Mouse (Mus musculus) liver, postnatal 0 days (tissue): ENCODE data around the gene Prpf39. TPM values are rescaled to one million over a fixed set of nuclear protein-coding genes. Genes with fewer than 3 reads are reported as not detected.

Source experiments
- ATAC-seq: fragments of 200-750 bp; cut with Nextera tagmentation; 2 replicates; pipeline ENCODE4 v1.8.0; 2017; ENCODE audit warnings: mild to moderate bottlenecking, moderate library complexity
- DNase-seq: peaks from one replicate; pipeline ENCODE4 v3.0.0-alpha.2; 2016
- H3K27ac ChIP-seq: fragments of 300-500 bp; sonication (generic); 2 replicates; pipeline ENCODE4 v1.5.1; 2014; ENCODE audit warnings: antibody characterized with exemption, moderate library complexity, mild to moderate bottlenecking, low read depth
- H3K27me3 ChIP-seq: fragments of 300-500 bp; sonication (generic); 2 replicates; pipeline ENCODE4 v1.6.1; 2014; ENCODE audit warnings: low read length, control low read depth, mixed read lengths; ENCODE audit not compliant: insufficient read depth
- H3K36me3 ChIP-seq: fragments of 300-500 bp; sonication (generic); replicated peaks from 2 replicates; pipeline ENCODE4 v1.6.1; 2014; ENCODE audit warnings: mild to moderate bottlenecking, control low read depth, low read length, moderate library complexity, mixed read lengths; ENCODE audit not compliant: insufficient read depth
- H3K4me1 ChIP-seq: fragments of 300-500 bp; sonication (generic); 2 replicates; pipeline ENCODE4 v1.6.1; 2014; ENCODE audit warnings: antibody characterized with exemption, mild to moderate bottlenecking, control low read depth; ENCODE audit not compliant: insufficient read depth
- H3K4me2 ChIP-seq: fragments of 300-500 bp; sonication (generic); 2 replicates; pipeline ENCODE4 v1.6.1; 2014; ENCODE audit warnings: low read depth, mild to moderate bottlenecking, low read length, moderate library complexity, mixed read lengths
- H3K4me3 ChIP-seq: fragments of 300-500 bp; sonication (generic); 2 replicates; pipeline ENCODE4 v1.5.1; 2014; ENCODE audit warnings: low read depth, low read length
- H3K9ac ChIP-seq: fragments of 300-500 bp; sonication (generic); replicated peaks from 2 replicates; pipeline ENCODE4 v1.6.1; 2014; ENCODE audit warnings: mild to moderate bottlenecking, moderate library complexity
- H3K9me3 ChIP-seq: fragments of 300-500 bp; sonication (generic); 2 replicates; pipeline ENCODE4 v1.6.1; 2016; ENCODE audit warnings: mild to moderate bottlenecking, control low read depth, low read length, mixed read lengths
- CTCF ChIP-seq: sonication (generic); IDR thresholded peaks from 2 replicates; pipeline ENCODE4 v1.5.1; 2016; ENCODE audit warnings: antibody characterized with exemption, low read depth
- EP300 ChIP-seq: IDR thresholded peaks from 2 replicates; pipeline ENCODE4 v1.6.1; 2016; ENCODE audit warnings: antibody characterized with exemption, low read depth, mild to moderate bottlenecking
- WGBS: fragments of 180-500 bp; shearing (Covaris S2); extraction: QIAGEN DNeasy Blood & Tissue Kit; methylation state at CpG from one replicate; pipeline ENCODE4 v1.1.7; 2014; ENCODE audit not compliant: insufficient replicate concordance; 5-methylcytosine and 5-hydroxymethylcytosine counted together
- polyA plus RNA-seq: library from polyadenylated mRNA; unstranded; fragments of >200 nt; fragmentation: Nextera tagmentation; extraction: Ambion mirVana; gene quantifications from 2 replicates; pipeline ENCODE4 v1.2.1, GENCODE M21; 2015

The Prpf39 gene
- polyA plus RNA-seq, 1 experiment from 2014 or later, result 12.4 TPM

DNA sequence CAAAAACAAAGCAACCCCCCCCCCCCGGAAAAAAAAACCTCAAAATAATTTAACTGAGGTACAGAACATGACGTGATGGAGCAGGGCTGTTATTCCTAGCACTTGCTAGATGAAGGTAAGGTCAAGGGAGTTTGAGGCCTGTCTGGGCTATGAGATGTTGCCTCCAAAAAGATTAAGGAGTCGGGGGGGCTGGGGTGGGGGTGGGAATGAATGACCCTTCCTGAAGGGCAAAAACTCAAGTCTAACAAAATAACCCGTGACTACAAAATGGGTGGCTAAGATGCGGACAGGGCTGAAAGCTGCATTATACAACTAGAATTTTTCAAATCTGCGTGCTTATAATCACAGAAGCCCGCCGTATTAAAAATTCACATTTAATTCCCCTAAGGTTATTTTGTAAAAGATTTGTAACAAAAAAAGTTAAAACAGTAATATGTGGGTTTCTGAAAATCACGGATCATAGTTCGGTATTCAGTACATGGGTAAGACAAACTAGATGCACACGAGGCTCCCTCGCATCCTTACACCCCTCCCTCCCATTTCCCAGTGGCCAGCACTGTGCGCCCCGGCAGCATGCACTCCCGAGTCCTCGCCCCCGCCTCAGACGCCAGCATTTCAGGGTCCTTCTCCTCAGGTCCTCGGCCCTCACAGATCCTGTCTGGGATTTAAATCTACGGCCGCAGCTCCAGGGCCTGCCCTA, 36.9 kb downstream of the Prpf39 start:
- 3% methylated on average over 21 of the region's 21 CpGs for WGBS
- ATAC-seq (peak; percentile 11), DNase-seq (no peak)

DNA sequence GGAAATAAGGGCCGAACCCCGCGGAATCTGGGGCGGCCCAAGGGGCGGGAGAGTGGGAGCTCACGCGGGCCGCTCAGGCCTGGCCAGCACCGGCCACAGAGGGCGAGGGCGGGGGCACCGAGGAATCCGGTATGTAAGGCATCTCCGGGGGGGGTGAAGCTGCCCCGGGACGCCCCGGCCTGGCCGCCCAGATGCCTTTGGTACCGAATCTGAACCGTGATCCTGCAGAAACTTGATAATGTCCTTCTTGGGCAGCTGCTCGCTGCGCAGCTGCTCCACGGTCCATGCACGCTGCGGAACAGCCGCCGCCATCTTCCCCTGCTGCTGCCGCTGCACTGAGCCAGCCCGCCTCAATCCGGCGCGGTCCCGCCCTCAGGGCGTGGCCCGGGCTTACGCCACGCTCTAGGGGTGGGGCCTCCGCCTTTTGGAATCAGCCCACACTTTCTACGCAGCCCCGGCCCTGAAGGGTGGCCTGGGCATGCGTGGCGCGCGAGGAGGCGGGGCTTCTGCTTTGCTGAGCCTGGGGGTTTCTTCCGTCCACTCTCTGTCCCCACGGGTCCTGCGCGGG, 37.6 kb downstream of the Prpf39 start, which contains the start of gene Fkbp3:
Gene Fkbp3, minus strand, starts transcription at position 397 of the 568 bp plus-strand sequence.
- H3K4me1 ChIP-seq, result peaks cover 25% of the 10 kb centered on the region
- H3K9ac ChIP-seq, result peak within 1 kb of the TSS; percentile 83
- ATAC-seq, result peak; percentile 98
- no peaks in the 10 kb centered on the region for H3K9me3 ChIP-seq
- DNase-seq, result peak; percentile 99
- H3K4me3 ChIP-seq, result peak within 1 kb of the TSS; percentile 73
- H3K27ac ChIP-seq, result peak within 1 kb of the TSS; percentile 80
- no peaks in the 10 kb centered on the region for H3K27me3 ChIP-seq
- H3K4me2 ChIP-seq, result peak within 1 kb of the TSS; percentile 89
- peaks cover 5% of the 10 kb centered on the region; the same call in 1 of the 2 replicates for H3K36me3 ChIP-seq
- TF ChIP-seq EP300, result peak; percentile 57; the same call in 1 of the 2 replicates
- TF ChIP-seq CTCF, result no peak
- under 1% methylated on average over 38 of the region's 49 CpGs for WGBS

More for the DNA sequence above, 36.9 kb downstream of the Prpf39 start:
- H3K27ac ChIP-seq, result peak overlapping the region; percentile 80
- peak overlapping the region; percentile 89 for H3K4me2 ChIP-seq
- peak overlapping the region; percentile 73 for H3K4me3 ChIP-seq
- H3K9ac ChIP-seq, result peak overlapping the region; percentile 83
- TF ChIP-seq CTCF (no peak), EP300 (no peak)
- H3K27me3 ChIP-seq, result no peaks in the 10 kb centered on the region
- peaks cover 25% of the 10 kb centered on the region for H3K4me1 ChIP-seq
- H3K9me3 ChIP-seq, result no peaks in the 10 kb centered on the region
- peaks cover 11% of the 10 kb centered on the region; the same call in 1 of the 2 replicates for H3K36me3 ChIP-seq

DNA sequence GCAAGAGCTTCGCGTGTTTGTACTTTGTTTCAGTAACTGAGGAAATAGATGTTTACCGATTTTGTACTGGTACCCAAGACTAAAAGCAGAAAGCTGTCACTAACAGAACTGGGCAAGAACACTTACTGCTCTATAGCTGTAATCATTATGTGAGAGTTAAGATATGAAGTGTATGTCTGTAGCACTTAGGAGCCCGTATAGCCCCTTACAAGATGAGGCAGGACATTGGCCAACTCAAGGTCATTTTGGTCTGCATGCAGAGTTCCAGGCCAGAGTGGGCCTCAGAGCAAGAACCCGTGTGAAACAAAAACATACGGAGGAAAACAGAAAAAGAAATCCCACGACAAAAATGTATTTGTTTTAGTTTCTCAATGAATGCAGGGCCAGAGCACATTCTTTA, 38.5 kb downstream of the Prpf39 start:
- H3K9me3 ChIP-seq, result no peaks in the 10 kb centered on the region
- H3K4me1 ChIP-seq, result peaks cover 25% of the 10 kb centered on the region
- H3K27me3 ChIP-seq, result no peaks in the 10 kb centered on the region
- ATAC-seq, result no peak
- H3K4me3 ChIP-seq, result peak overlapping the region; percentile 73
- TF ChIP-seq CTCF, result no peak
- no peak for TF ChIP-seq EP300
- H3K27ac ChIP-seq, result peak overlapping the region; percentile 80
- no peak for DNase-seq
- H3K9ac ChIP-seq, result peak overlapping the region; percentile 17; the same call in 1 of the 2 replicates
- H3K4me2 ChIP-seq, result peak overlapping the region; percentile 89
- 44% methylated on average over 7 of the region's 7 CpGs for WGBS
- H3K36me3 ChIP-seq, result no peaks in the 10 kb centered on the region

DNA sequence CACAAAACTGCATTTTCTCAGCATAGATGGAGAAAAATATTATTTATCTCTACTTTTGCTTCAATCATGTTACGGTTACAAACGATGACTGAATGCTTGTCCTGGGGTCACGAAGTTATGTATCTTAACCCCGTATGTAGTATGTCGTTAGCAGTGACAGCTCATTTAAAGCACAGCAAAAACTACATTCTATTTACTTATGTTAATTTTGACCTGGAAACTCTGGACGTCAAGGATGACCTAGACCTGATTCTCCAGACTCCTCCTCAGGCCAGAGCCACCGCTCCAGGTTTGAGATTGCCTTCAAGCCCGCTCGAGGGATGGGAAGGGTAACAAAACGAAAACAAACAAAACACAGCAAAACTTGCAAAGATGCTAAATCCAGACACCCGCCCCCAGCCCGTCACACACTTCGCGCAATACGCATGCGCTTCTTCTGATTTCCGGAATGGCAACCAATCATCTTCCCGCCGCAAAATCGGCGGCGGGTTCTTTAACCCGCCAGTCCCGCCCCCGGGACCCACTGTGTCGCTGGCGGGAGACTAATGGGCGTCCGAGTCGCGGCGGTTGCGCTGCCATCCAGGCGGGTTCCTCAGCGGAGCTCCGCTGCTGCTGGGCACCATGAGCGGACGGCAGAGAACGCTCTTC, 39.1 kb downstream of the Prpf39 start, which contains the start of gene Fancm:
Gene Fancm, plus strand, starts transcription at position 519 of the 648 bp plus-strand sequence.
- Histone ChIP-seq H3K9ac (peak within 1 kb of the TSS; percentile 74), H3K9me3 (no peaks in the 10 kb centered on the region), H3K36me3 (no peaks in the 10 kb centered on the region), H3K27ac (peak within 1 kb of the TSS; percentile 80), H3K4me3 (peak within 1 kb of the TSS; percentile 73), H3K4me1 (peaks cover 25% of the 10 kb centered on the region), H3K4me2 (peak within 1 kb of the TSS; percentile 89), H3K27me3 (no peaks in the 10 kb centered on the region)
- TF ChIP-seq EP300 (no peak), CTCF (no peak)
- DNase-seq, result peak; percentile 91
- WGBS, result 1% methylated on average over 39 of the region's 39 CpGs
- peak; percentile 46 for ATAC-seq

GRCm38 (mm10) chr12:65075733-65076310, 39.7 kb downstream of the Prpf39 start:
- no peak for TF ChIP-seq EP300
- TF ChIP-seq CTCF, result no peak

More at GRCm38 (mm10) chr12:65075733-65076310, 39.7 kb downstream of the Prpf39 start:
- Histone ChIP-seq H3K4me1 (peaks cover 25% of the 10 kb centered on the region), H3K4me2 (peak overlapping the region; percentile 89), H3K27me3 (no peaks in the 10 kb centered on the region), H3K4me3 (peak overlapping the region; percentile 73), H3K9me3 (no peaks in the 10 kb centered on the region), H3K27ac (peak overlapping the region; percentile 23; the same call in 1 of the 2 replicates), H3K9ac (peak overlapping the region; percentile 74), H3K36me3 (no peaks in the 10 kb centered on the region)
- WGBS, result under 1% methylated on average over 41 of the region's 41 CpGs
- DNase-seq (no peak), ATAC-seq (no peak)
